Mouse (Mus musculus): Measurements from ENCODE around the gene Nacc1. TPM values are rescaled to one million over a fixed set of nuclear protein-coding genes. Genes with fewer than 3 reads are reported as not detected.

Nacc1 gene
- polyA plus RNA-seq (2017; shearing (Covaris generic)) = 4.2 TPM

GRCm38 (mm10) chr8:84687705-84688100 is at the start of gene Nacc1:
Gene Nacc1 (minus strand): TSS chr8:84687862.

DNA sequence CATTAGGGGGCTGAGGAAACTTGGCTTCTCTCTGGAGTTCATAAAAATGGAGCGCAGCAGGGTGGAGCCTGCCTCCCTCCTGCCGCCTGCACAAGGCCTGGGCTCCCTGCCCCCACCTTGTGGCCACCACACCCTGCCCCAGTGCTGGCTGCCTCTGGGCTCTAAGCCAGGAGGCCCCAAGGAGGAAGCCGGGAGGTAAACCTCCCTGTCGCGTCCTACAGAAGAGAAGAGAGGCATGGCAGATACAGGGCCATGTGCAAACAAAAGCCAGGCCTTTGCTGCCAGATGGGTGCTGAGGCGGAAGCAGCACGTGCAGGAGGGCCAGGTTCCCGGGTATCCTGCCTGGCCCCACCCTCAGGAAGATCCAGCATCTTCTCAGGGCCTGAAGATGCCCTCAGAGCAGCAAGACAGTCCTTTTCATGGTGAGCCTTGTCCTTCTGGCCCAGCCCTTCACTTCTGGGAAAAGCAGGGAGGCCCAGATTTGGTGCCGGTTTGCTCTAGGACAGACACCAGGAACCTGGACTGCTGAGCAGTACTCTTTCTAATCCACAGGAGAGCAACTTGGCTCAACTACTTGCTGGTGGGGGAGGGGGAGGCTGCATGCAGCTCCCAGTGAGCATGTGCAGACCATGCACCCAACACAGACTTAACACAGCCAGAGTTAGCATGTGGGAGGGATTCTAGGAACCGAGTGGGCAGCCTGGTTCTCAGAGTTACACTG is 35.3 kb upstream of the Nacc1 start, which contains the start of gene G430095P16Rik:
Gene G430095P16Rik, plus strand, starts transcription at position 158 of the 721 bp plus-strand sequence.

DNA sequence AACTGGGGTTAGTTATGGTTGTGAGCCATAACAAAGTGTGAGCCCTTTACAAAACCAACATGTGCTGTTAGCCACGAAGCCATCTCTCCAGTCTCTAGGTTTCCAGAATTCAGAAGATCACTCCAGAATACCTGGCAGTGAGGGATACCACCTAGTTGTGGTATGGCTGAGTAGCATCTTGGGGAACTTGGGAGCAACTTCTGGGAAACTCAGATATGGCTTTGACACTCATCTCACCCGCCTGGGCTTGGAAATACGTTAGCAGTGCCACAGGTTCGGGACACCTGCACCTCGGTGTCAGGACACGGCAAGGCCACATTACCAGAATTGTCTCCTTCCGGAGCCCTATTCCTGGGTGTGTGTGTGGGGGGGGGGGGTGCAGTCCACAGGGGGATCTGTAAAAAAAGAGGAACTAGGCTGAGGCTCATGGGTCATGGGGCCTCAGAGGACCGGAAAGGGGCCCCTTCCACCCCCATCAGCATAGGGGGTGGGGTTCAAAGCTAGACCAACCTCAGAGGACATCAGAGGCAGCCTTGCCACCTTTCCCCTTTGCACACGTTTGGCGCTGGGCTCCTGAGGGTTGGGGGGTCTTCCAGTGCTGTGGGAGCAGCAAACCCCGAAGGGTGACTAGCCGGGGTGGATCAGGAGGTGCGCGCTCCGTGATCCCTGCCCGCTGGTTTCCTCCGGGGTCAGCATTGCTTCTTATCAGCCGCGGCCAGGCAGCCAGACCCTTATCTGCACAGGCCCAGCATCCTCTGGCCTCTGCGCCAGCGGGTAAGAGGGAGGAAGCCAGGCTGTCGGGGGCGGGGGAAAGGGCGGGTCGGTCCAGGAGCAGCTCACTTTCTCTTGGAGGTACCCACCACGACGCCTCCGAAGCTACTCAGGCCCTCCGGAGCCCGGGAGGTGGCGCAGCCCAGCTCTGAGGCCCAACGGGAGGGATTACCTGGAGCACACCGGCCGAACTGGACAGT is 13.6 kb upstream of the Nacc1 start, which contains the start of gene Lyl1:
Gene Lyl1, plus strand, starts transcription at position 517 of the 971 bp plus-strand sequence.

GRCm38 (mm10) chr8:84686191-84687002 is 1.3 kb downstream of the Nacc1 start, which contains the start of gene Trmt1:
Gene Trmt1 (plus strand): TSS chr8:84686307.

GRCm38 (mm10) chr8:84662581-84663065 is 25.0 kb downstream of the Nacc1 start, which contains the start of gene Ier2:
Gene Ier2 (minus strand): TSS chr8:84662852.

Other genes starting within 250 kb of the Nacc1 start
- 142 TPM for gene Ier2, start 25.0 kb downstream of the Nacc1 start, polyA plus RNA-seq (2017; shearing (Covaris generic))
- gene Trmt1, start 1.6 kb downstream of the Nacc1 start, polyA plus RNA-seq (2017; shearing (Covaris generic)) = 62.5 TPM
- gene Lyl1, start 13.6 kb upstream of the Nacc1 start, polyA plus RNA-seq (2017; shearing (Covaris generic)) = 0.60 TPM
- gene G430095P16Rik, start 35.1 kb upstream of the Nacc1 start, polyA plus RNA-seq (2017; shearing (Covaris generic)) = 23.0 TPM
- 3.0 TPM for gene Nfix, start 112.5 kb upstream of the Nacc1 start, polyA plus RNA-seq (2017; shearing (Covaris generic))
- 6.8 TPM for gene Dand5, start 135.0 kb upstream of the Nacc1 start, polyA plus RNA-seq (2017; shearing (Covaris generic))
- gene Gadd45gip1, start 143.7 kb upstream of the Nacc1 start, polyA plus RNA-seq (2017; shearing (Covaris generic)) = 27.8 TPM
- 189 TPM for gene Rad23a, start 152.8 kb upstream of the Nacc1 start, polyA plus RNA-seq (2017; shearing (Covaris generic))
- 587 TPM for gene Calr, start 159.1 kb upstream of the Nacc1 start, polyA plus RNA-seq (2017; shearing (Covaris generic))
- 97.7 TPM for gene Farsa, start 169.1 kb upstream of the Nacc1 start, polyA plus RNA-seq (2017; shearing (Covaris generic))
- 7.7 TPM for gene Syce2, start 184.2 kb upstream of the Nacc1 start, polyA plus RNA-seq (2017; shearing (Covaris generic))
- 39.4 TPM for gene Gcdh, start 206.1 kb upstream of the Nacc1 start, polyA plus RNA-seq (2017; shearing (Covaris generic))
- gene Klf1, start 214.1 kb upstream of the Nacc1 start, polyA plus RNA-seq (2017; shearing (Covaris generic)) = 1.1 TPM
- 18.9 TPM for gene Dnase2a, start 220.7 kb upstream of the Nacc1 start, polyA plus RNA-seq (2017; shearing (Covaris generic))
- 1.1 TPM for gene Mast1, start 249.5 kb upstream of the Nacc1 start, polyA plus RNA-seq (2017; shearing (Covaris generic))

Data from activated CD4-positive, CD25-positive, alpha-beta regulatory T cell, adult 9 weeks (primary cell).